Mouse (Mus musculus): Measurements from ENCODE around the gene Hoxa13. TPM values are rescaled to one million over a fixed set of nuclear protein-coding genes. Genes with fewer than 3 reads are reported as not detected.

Hoxa13 gene
- polyA plus RNA-seq (2015; fragmentation: Nextera tagmentation; extraction: Ambion mirVana) = not detected in 2 replicates

GRCm38 (mm10) chr6:52260654-52261575 is at the start of gene Hoxa13:
Gene Hoxa13, minus strand, starts transcription at chr6:52260880.

GRCm38 (mm10) chr6:52245757-52246142 is 14.9 kb downstream of the Hoxa13 start, which contains the start of gene Hoxa11:
Gene Hoxa11, minus strand, starts transcription at chr6:52245810.

GRCm38 (mm10) chr6:52240389-52241000 is 20.2 kb downstream of the Hoxa13 start, which contains the start of gene Hoxa10:
Gene Hoxa10, minus strand, starts transcription at chr6:52240854.

GRCm38 (mm10) chr6:52230516-52231165 is 30.0 kb downstream of the Hoxa13 start, which contains the start of gene Hoxa9:
Gene Hoxa9, minus strand, starts transcription at chr6:52231089.

GRCm38 (mm10) chr6:52221337-52221992 is 39.2 kb downstream of the Hoxa13 start, which contains the start of gene Hoxa7:
Gene Hoxa7, minus strand, starts transcription at chr6:52221854.

GRCm38 (mm10) chr6:52213119-52213986 is 47.3 kb downstream of the Hoxa13 start, which contains the start of the genes Hoxa3 and Gm28308:
Gene Hoxa3, minus strand, starts transcription at chr6:52213336.
Gene Gm28308, minus strand, starts transcription at chr6:52213339.

GRCm38 (mm10) chr6:52208072-52208867 is 52.4 kb downstream of the Hoxa13 start, which contains the start of gene Hoxa6:
Gene Hoxa6, minus strand, starts transcription at chr6:52208722.

Small RNA genes lying within 50 kb of the gene (microRNA-seq; reads per million reads assigned to microRNA genes)
- 1,167 reads per million, percentile 78 among the genes with 10 or more reads in this experiment for gene Mir196b (ENCODE audit: borderline replicate concordance, insufficient number of aligned reads)

Other genes with a start within 250 kb of the Hoxa13 start
- gene Skap2, start 248.3 kb downstream of the Hoxa13 start, polyA plus RNA-seq (2015; fragmentation: Nextera tagmentation; extraction: Ambion mirVana) = 37.2 and 53.8 TPM in 2 replicates
- gene Hoxa1, start 102.6 kb downstream of the Hoxa13 start, polyA plus RNA-seq (2015; fragmentation: Nextera tagmentation; extraction: Ambion mirVana) = 0.60 and 0.86 TPM in 2 replicates
- gene Hoxa2, start 96.0 kb downstream of the Hoxa13 start, polyA plus RNA-seq (2015; fragmentation: Nextera tagmentation; extraction: Ambion mirVana) = 2.3 and 3.6 TPM in 2 replicates
- gene 5730596B20Rik, start 83.4 kb downstream of the Hoxa13 start, polyA plus RNA-seq (2015; fragmentation: Nextera tagmentation; extraction: Ambion mirVana) = 0.47 and 0.52 TPM in 2 replicates
- gene Hoxa4, start 69.1 kb downstream of the Hoxa13 start, polyA plus RNA-seq (2015; fragmentation: Nextera tagmentation; extraction: Ambion mirVana) = 1.1 and 1.4 TPM in 2 replicates
- 7.5 and 7.7 TPM in 2 replicates for gene Hoxa5, start 56.3 kb downstream of the Hoxa13 start, polyA plus RNA-seq (2015; fragmentation: Nextera tagmentation; extraction: Ambion mirVana)
- gene Hoxa6, start 52.2 kb downstream of the Hoxa13 start, polyA plus RNA-seq (2015; fragmentation: Nextera tagmentation; extraction: Ambion mirVana) = 1.6 and 1.7 TPM in 2 replicates
- 2.4 and 2.9 TPM in 2 replicates for gene Hoxa3, start 47.5 kb downstream of the Hoxa13 start, polyA plus RNA-seq (2015; fragmentation: Nextera tagmentation; extraction: Ambion mirVana)
- gene Gm28308, start 47.5 kb downstream of the Hoxa13 start, polyA plus RNA-seq (2015; fragmentation: Nextera tagmentation; extraction: Ambion mirVana) = 0.44 and 0.66 TPM in 2 replicates
- gene Hoxa7, start 39.0 kb downstream of the Hoxa13 start, polyA plus RNA-seq (2015; fragmentation: Nextera tagmentation; extraction: Ambion mirVana) = 20.9 and 22.7 TPM in 2 replicates
- gene Hoxa9, start 29.8 kb downstream of the Hoxa13 start, polyA plus RNA-seq (2015; fragmentation: Nextera tagmentation; extraction: Ambion mirVana) = 1.4 and 4.8 TPM in 2 replicates
- gene Hoxa10, start 20.0 kb downstream of the Hoxa13 start, polyA plus RNA-seq (2015; fragmentation: Nextera tagmentation; extraction: Ambion mirVana) = 2.3 and 8.7 TPM in 2 replicates
- gene Hoxa11, start 15.1 kb downstream of the Hoxa13 start, polyA plus RNA-seq (2015; fragmentation: Nextera tagmentation; extraction: Ambion mirVana) = 0.17 and 1.6 TPM in 2 replicates
- gene Evx1, start 52.6 kb upstream of the Hoxa13 start, polyA plus RNA-seq (2015; fragmentation: Nextera tagmentation; extraction: Ambion mirVana) = not detected in 2 replicates